Mouse (Mus musculus): ENCODE measurements around the gene Abhd14b.

The Abhd14b gene

GRCm38 (mm10) chr9:106429221-106430014 is 17.8 kb upstream of the Abhd14b start, which contains the start of gene Rpl29:
Gene Rpl29, plus strand, starts transcription at chr9:106429454.
- peak; percentile 97 for DNase-seq

- DNase-seq: no peak
Measured at GRCm38 (mm10) chr9:106430015-106430264, 17.3 kb upstream of the Abhd14b start.

- no peak for DNase-seq
Measured at GRCm38 (mm10) chr9:106433389-106433788, 13.9 kb upstream of the Abhd14b start.

GRCm38 (mm10) chr9:106436566-106436965 is 10.7 kb upstream of the Abhd14b start:
- DNase-seq: no peak

- no peak for DNase-seq
Measured at GRCm38 (mm10) chr9:106442680-106443079, 4.6 kb upstream of the Abhd14b start.

GRCm38 (mm10) chr9:106444836-106445235 is 2.4 kb upstream of the Abhd14b start:
- DNase-seq: no peak

GRCm38 (mm10) chr9:106447951-106448350 is 692 bp downstream of the Abhd14b start:
- no peak for DNase-seq

- DNase-seq: peak; percentile 89
Measured at GRCm38 (mm10) chr9:106448498-106449031, 1.3 kb downstream of the Abhd14b start.

- no peak for DNase-seq
Measured at GRCm38 (mm10) chr9:106449947-106450346, 2.7 kb downstream of the Abhd14b start.

- peak; percentile 91 to 92 for DNase-seq
Measured at GRCm38 (mm10) chr9:106450661-106451060, 3.4 kb downstream of the Abhd14b start.

- DNase-seq: no peak
Measured at GRCm38 (mm10) chr9:106451298-106451697, 4.0 kb downstream of the Abhd14b start.

GRCm38 (mm10) chr9:106451899-106452298 is 4.6 kb downstream of the Abhd14b start:
- no peak for DNase-seq

GRCm38 (mm10) chr9:106452351-106452750 is 5.1 kb downstream of the Abhd14b start:
- DNase-seq: peak in 1 of 2 experiments; percentile 59

GRCm38 (mm10) chr9:106452821-106453220 is 5.6 kb downstream of the Abhd14b start:
- peak; percentile 95 for DNase-seq

GRCm38 (mm10) chr9:106453271-106454070 is 6.2 kb downstream of the Abhd14b start, which contains the start of gene Pcbp4:
Gene Pcbp4, plus strand, starts transcription at chr9:106453291.
- peak; percentile 83 to 84 for DNase-seq

- DNase-seq: peak; percentile 76 to 79
Measured at GRCm38 (mm10) chr9:106454071-106454761, 7.0 kb downstream of the Abhd14b start.

- DNase-seq: peak in 1 of 2 experiments; percentile 55
Measured at GRCm38 (mm10) chr9:106454888-106455681, 7.8 kb downstream of the Abhd14b start.

- peak; percentile 90 to 94 for DNase-seq
Measured at GRCm38 (mm10) chr9:106456325-106457162, 9.3 kb downstream of the Abhd14b start.

- peak; percentile 65 to 67 for DNase-seq
Measured at GRCm38 (mm10) chr9:106457163-106457559, 9.9 kb downstream of the Abhd14b start.

- DNase-seq: peak in 1 of 2 experiments; percentile 56
Measured at GRCm38 (mm10) chr9:106457920-106458319, 10.7 kb downstream of the Abhd14b start.

- DNase-seq: peak in 1 of 2 experiments; percentile 46
Measured at GRCm38 (mm10) chr9:106459946-106460345, 12.7 kb downstream of the Abhd14b start.

Measured in cerebellum, postnatal 10 days (tissue).